Mouse (Mus musculus) brain, embryonic 14.5 days (tissue): Measurements from ENCODE around the gene Gm38394. TPM values are rescaled to one million over a fixed set of nuclear protein-coding genes. Genes with fewer than 3 reads are reported as not detected.
A peak's percentile ranks its signal among the peaks of the same experiment; 100 is the strongest.
"Not testable (repeated sequence)": the region's sequence is repeated elsewhere in the genome, so short reads cannot be mapped to it uniquely, and the experiment has no call there.

Experiments used
- DNase-seq: peaks from one replicate; pipeline ENCODE4 v3.0.0-alpha.2; 2011; ENCODE audit warnings: low read depth
- CTCF ChIP-seq: fragments of 200-500 bp; IDR thresholded peaks from 2 replicates; pipeline ENCODE4 v1.5.1; 2012; ENCODE audit warnings: inconsistent platforms, mild to moderate bottlenecking, moderate library complexity, borderline replicate concordance; ENCODE audit not compliant: insufficient read depth, insufficient read length; ENCODE audit errors: extremely low read depth
- POLR2A ChIP-seq: fragments of 200-500 bp; IDR thresholded peaks from 2 replicates; pipeline ENCODE4 v1.6.1; 2012; ENCODE audit warnings: mild to moderate bottlenecking, inconsistent platforms, borderline replicate concordance; ENCODE audit not compliant: poor library complexity, insufficient read depth, insufficient read length, severe bottlenecking; ENCODE audit errors: extremely low read depth
- polyA plus RNA-seq: library from polyadenylated mRNA; depleted of rRNA; stranded (reverse); fragments of >200 nt; gene quantifications from 2 replicates; pipeline ENCODE4 v1.2.3, GENCODE M21; 2012; rRNA removed

Gene Gm38394
- 7.3 and 7.5 TPM in 2 replicates for polyA plus RNA-seq

GRCm38 (mm10) chr1:133661203-133661933 is at the start of gene Gm38394:
Gene Gm38394 (minus strand): TSS chr1:133661318.
- TF ChIP-seq CTCF (no peak), POLR2A (peak; percentile 53; the same call in 1 of the 2 replicates)
- peak; percentile 99 for DNase-seq

DNA sequence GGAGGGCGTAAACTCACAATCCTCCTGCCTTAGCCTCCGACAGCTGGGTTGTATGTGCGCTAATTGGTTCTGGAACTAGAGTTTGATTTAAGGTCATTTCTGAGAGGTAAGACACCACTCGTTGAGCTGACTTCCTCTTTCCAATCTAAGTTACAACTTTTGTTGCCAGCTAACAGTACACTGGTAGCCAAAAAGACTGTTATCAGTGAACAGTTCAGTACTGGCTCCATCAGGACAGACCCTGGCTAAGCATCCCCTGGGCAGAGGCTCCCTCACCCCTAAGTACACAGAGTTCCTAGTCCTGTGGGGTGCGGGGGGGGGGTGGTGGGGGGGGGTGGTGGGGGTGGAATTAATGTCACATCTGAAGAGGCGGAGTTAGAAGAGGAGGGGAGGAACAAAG is 49.8 kb upstream of the Gm38394 start:
- no peak for DNase-seq
- no peak for TF ChIP-seq POLR2A
- no peak for TF ChIP-seq CTCF

DNA sequence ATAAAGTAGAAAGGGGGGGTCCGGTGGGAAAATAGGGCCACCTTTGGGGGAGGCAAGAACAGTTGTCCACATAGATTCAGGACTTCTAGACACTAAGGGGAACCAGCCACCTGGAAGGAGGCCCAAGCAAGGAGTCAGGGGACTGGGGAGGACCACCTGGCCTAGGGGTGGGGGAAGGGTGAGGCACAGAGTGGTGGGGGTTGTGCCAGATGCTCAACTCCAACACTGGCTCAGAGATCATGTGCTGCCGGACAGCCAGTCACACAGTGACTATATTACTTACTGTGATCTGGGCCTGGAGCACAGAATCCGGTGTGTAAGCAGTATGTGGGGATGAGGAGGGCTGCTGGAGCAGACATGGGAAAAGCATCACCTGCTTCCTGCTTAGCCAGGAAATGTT is 48.2 kb upstream of the Gm38394 start:
- no peak for DNase-seq

GRCm38 (mm10) chr1:133701824-133702223 is 40.7 kb upstream of the Gm38394 start:
- peak; percentile 25; the same call in 1 of the 2 replicates for TF ChIP-seq CTCF
- DNase-seq = not testable (repeated sequence)

More for the DNA sequence above, 48.2 kb upstream of the Gm38394 start:
- TF ChIP-seq POLR2A = no peak

GRCm38 (mm10) chr1:133697935-133698620 is 37.0 kb upstream of the Gm38394 start:
- DNase-seq = no peak
- no peak for TF ChIP-seq POLR2A
- TF ChIP-seq CTCF = no peak

- peak; percentile 75 for DNase-seq
- TF ChIP-seq POLR2A (no peak), CTCF (no peak)
Observed at GRCm38 (mm10) chr1:133695901-133696300, 34.8 kb upstream of the Gm38394 start.

DNA sequence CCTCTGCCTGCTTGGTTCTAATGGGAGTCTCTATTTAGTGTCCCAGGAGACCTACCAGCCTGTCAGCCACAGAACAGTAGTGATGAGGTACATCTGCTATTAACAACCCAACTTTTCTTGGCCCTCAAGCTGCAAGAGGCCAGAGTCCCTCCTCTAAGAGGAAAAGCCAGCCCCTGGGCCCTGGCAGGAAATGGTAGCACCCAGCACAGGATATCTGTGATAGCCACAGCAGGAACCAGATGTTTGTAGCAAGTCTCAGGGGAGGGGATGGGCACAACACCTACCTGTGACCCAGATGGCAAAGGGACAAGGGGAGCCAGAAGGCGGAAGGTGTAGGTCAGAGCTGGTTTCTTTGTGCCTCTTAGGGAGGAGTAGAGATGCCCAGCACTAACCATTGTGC is 33.8 kb upstream of the Gm38394 start:
- DNase-seq = no peak
- TF ChIP-seq POLR2A (no peak), CTCF (no peak)

DNA sequence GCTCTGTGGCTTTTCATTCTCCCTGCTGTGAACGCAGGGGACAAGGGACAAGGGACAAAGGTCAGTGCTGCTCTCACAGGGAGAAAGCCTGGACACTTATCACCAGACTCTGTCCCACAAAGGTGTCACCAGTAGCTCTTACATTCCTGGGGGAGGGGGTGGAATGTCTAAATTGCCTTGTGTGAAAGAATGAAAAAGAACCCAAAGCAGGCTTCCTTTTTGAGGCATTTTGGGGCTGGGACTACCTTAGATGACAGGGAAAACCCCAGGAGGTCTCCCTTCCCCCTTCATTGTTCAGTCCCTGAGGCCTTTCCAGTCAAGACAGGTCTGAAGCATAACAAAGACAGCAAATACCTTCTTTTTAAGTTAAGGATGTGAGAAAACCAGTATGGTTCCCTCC is 33.2 kb upstream of the Gm38394 start:
- no peak for DNase-seq
- TF ChIP-seq CTCF = no peak
- no peak for TF ChIP-seq POLR2A

GRCm38 (mm10) chr1:133693536-133694114 is 32.5 kb upstream of the Gm38394 start:
- TF ChIP-seq CTCF (no peak), POLR2A (no peak)
- DNase-seq = no peak

- TF ChIP-seq CTCF (no peak), POLR2A (no peak)
- DNase-seq = no peak
Observed at GRCm38 (mm10) chr1:133692195-133692594, 31.1 kb upstream of the Gm38394 start.

GRCm38 (mm10) chr1:133691046-133691445 is 29.9 kb upstream of the Gm38394 start:
- no peak for TF ChIP-seq POLR2A
- TF ChIP-seq CTCF = no peak
- no peak for DNase-seq
